Mouse (Mus musculus) lung, postnatal 0 days (tissue): Measurements from ENCODE around the gene Paip2b. TPM values are rescaled to one million over a fixed set of nuclear protein-coding genes. Genes with fewer than 3 reads are reported as not detected.

Source experiments
- ATAC-seq: fragments of 200-750 bp; cut with Nextera tagmentation; 2 replicates; pipeline ENCODE4 v1.8.0; 2017; ENCODE audit warnings: moderate library complexity
- DNase-seq: peaks from one replicate; pipeline ENCODE4 v3.0.0-alpha.2; 2016; ENCODE audit warnings: low spot score
- H3K27ac ChIP-seq: fragments of 300-500 bp; sonication (generic); 2 replicates; pipeline ENCODE4 v1.5.1; 2014; ENCODE audit warnings: antibody characterized with exemption, mild to moderate bottlenecking, low read length, mixed read lengths
- H3K27me3 ChIP-seq: fragments of 300-500 bp; sonication (generic); replicated peaks from 2 replicates; pipeline ENCODE4 v1.6.1; 2014; ENCODE audit warnings: low read length, mixed read lengths; ENCODE audit not compliant: insufficient read depth
- H3K36me3 ChIP-seq: fragments of 300-500 bp; sonication (generic); 2 replicates; pipeline ENCODE4 v1.6.1; 2014; ENCODE audit warnings: low read length, mixed read lengths; ENCODE audit not compliant: insufficient read depth
- H3K4me1 ChIP-seq: fragments of 300-500 bp; sonication (generic); 2 replicates; pipeline ENCODE4 v1.6.1; 2014; ENCODE audit warnings: antibody characterized with exemption, low read depth, low read length, mixed read lengths; ENCODE audit not compliant: insufficient read depth
- H3K4me2 ChIP-seq: fragments of 300-500 bp; sonication (generic); replicated peaks from 2 replicates; pipeline ENCODE4 v1.6.1; 2014; ENCODE audit warnings: low read depth, mild to moderate bottlenecking, low read length, moderate library complexity, mixed read lengths
- H3K4me3 ChIP-seq: fragments of 300-500 bp; sonication (generic); 2 replicates; pipeline ENCODE4 v1.5.1; 2014; ENCODE audit warnings: low read depth, low read length
- H3K9ac ChIP-seq: fragments of 300-500 bp; sonication (generic); replicated peaks from 2 replicates; pipeline ENCODE4 v1.6.1; 2014; ENCODE audit warnings: low read depth, mild to moderate bottlenecking
- H3K9me3 ChIP-seq: fragments of 300-500 bp; sonication (generic); 2 replicates; pipeline ENCODE4 v1.6.1; 2016; ENCODE audit warnings: low read length, mixed read lengths
- CTCF ChIP-seq: IDR thresholded peaks from 2 replicates; pipeline ENCODE4 v1.5.1; 2016; ENCODE audit warnings: antibody characterized with exemption, mild to moderate bottlenecking
- EP300 ChIP-seq: IDR thresholded peaks from 2 replicates; pipeline ENCODE4 v1.6.1; 2016; ENCODE audit warnings: antibody characterized with exemption, mild to moderate bottlenecking, control low read depth
- WGBS: fragments of 180-500 bp; shearing (Covaris S2); extraction: QIAGEN DNeasy Blood & Tissue Kit; methylation state at CpG from one replicate; pipeline ENCODE4 v1.1.7; 2014; 5-methylcytosine and 5-hydroxymethylcytosine counted together
- polyA plus RNA-seq: library from polyadenylated mRNA; unstranded; fragments of >200 nt; fragmentation: Nextera tagmentation; extraction: Ambion mirVana; gene quantifications from 2 replicates; pipeline ENCODE4 v1.2.1, GENCODE M21; 2015

Paip2b gene
- polyA plus RNA-seq, 1 experiment from 2014 or later, result 8.6 TPM

- DNase-seq (no peak), ATAC-seq (no peak)
- TF ChIP-seq EP300, result no peak
- no peak for TF ChIP-seq CTCF
- Histone ChIP-seq H3K4me2 (peak within 1 kb of the TSS; percentile 51), H3K4me1 (0 out of 2 replicates have a peak, but pooled peaks cover 5% of the 10 kb centered on the region), H3K9ac (no peak within 1 kb of the TSS), H3K9me3 (no peaks in the 10 kb centered on the region), H3K27ac (no peak within 1 kb of the TSS), H3K27me3 (peaks cover 26% of the 10 kb centered on the region), H3K4me3 (peak within 1 kb of the TSS; percentile 14; the same call in 1 of the 2 replicates), H3K36me3 (no peaks in the 10 kb centered on the region)
- 24% methylated on average over 6 of the region's 6 CpGs for WGBS
Measured at GRCm38 (mm10) chr6:83762344-83762743, 69.2 kb downstream of the Paip2b start, which contains the start of gene Ankrd53. Gene Ankrd53, plus strand, starts transcription at chr6:83762644.

- no peaks in the 10 kb centered on the region for H3K9me3 ChIP-seq
- TF ChIP-seq CTCF (no peak), EP300 (no peak)
- ATAC-seq, result no peak
- H3K4me2 ChIP-seq, result no peak overlapping the region
- 63% methylated on average over 9 of the region's 9 CpGs for WGBS
- no peak overlapping the region for H3K9ac ChIP-seq
- no peaks in the 10 kb centered on the region for H3K4me1 ChIP-seq
- H3K4me3 ChIP-seq, result no peak overlapping the region
- DNase-seq, result no peak
- H3K27ac ChIP-seq, result no peak overlapping the region
- H3K27me3 ChIP-seq, result peaks cover 20% of the 10 kb centered on the region; the same call in 1 of the 2 replicates
- no peaks in the 10 kb centered on the region for H3K36me3 ChIP-seq
Measured at GRCm38 (mm10) chr6:83756051-83756450, 75.5 kb downstream of the Paip2b start.

Other genes with a start within 250 kb of the Paip2b start
- gene Clec4f, start 175.6 kb downstream of the Paip2b start, polyA plus RNA-seq, result not detected in 2 replicates
- not detected in 2 replicates for gene Cd207, start 153.9 kb downstream of the Paip2b start, polyA plus RNA-seq
- not detected in 2 replicates for gene Vax2, start 120.5 kb downstream of the Paip2b start, polyA plus RNA-seq
- 0.56 and 0.64 TPM in 2 replicates for gene Atp6v1b1, start 88.8 kb downstream of the Paip2b start, polyA plus RNA-seq
- gene Ankrd53, start 69.1 kb downstream of the Paip2b start, polyA plus RNA-seq, result 0.12 TPM in 1 of 2 replicates, not detected in the other
- gene Tex261, start 55.9 kb downstream of the Paip2b start, polyA plus RNA-seq, result 89.8 and 101 TPM in 2 replicates
- gene Nagk, start 36.8 kb downstream of the Paip2b start, polyA plus RNA-seq, result 69.4 and 79.9 TPM in 2 replicates
- gene Zfp638, start 35.4 kb upstream of the Paip2b start, polyA plus RNA-seq, result 26.9 and 34.8 TPM in 2 replicates
- 6.3 and 6.6 TPM in 2 replicates for gene Dysf, start 176.8 kb upstream of the Paip2b start, polyA plus RNA-seq